ENCODE assay signal across 8 mouse cellular contexts in genomic region chr12:103532020-103532648, GRCm38 (mm10). TPM values are rescaled to one million over a fixed set of nuclear protein-coding genes. Genes with fewer than 3 reads are reported as not detected.
DNase-seq lines count a peak whose midpoint lies in the region; ATAC-seq and TF ChIP-seq lines count a peak whose summit lies in the region.

Ppp4r4 (plus strand) TSS chr12:103532283.

- no peak for TF ChIP-seq CTCF in heart, postnatal 0 days (IDR thresholded peaks at IDR 0.05; ENCODE audit: low read depth)
- TF ChIP-seq CTCF in liver, embryonic 14.5 days (IDR thresholded peaks at IDR 0.05; ENCODE audit: low read depth), result no peak

- TF ChIP-seq EP300 in heart, postnatal 0 days (IDR thresholded peaks at IDR 0.05; ENCODE audit: low read depth), result no peak
- no peak for TF ChIP-seq EP300 in liver, embryonic 14.5 days (IDR thresholded peaks at IDR 0.05; ENCODE audit: low read depth)

- peak within 1 kb of the TSS; percentile 78 for H3K9ac ChIP-seq in forebrain, embryonic 13.5 days
- peak within 1 kb of the TSS; percentile 52 for H3K9ac ChIP-seq in heart, postnatal 0 days (replicated peaks; ENCODE audit: low read depth, low read length)
- no peak within 1 kb of the TSS; the same call in 1 of the 2 replicates for H3K9ac ChIP-seq in liver, embryonic 14.5 days (replicated peaks)
- H3K9ac ChIP-seq in neural tube, embryonic 11.5 days (ENCODE audit: low read length), result peak within 1 kb of the TSS; percentile 82
- H3K9ac ChIP-seq in stomach, embryonic 16.5 days (ENCODE audit: low read length), result peak within 1 kb of the TSS; percentile 78

- H3K27ac ChIP-seq in forebrain, embryonic 13.5 days, result no peak within 1 kb of the TSS
- no peak within 1 kb of the TSS for H3K27ac ChIP-seq in heart, postnatal 0 days (ENCODE audit: low read depth)
- H3K27ac ChIP-seq in liver, embryonic 14.5 days, result no peak within 1 kb of the TSS
- H3K27ac ChIP-seq in neural tube, embryonic 11.5 days (ENCODE audit: low read depth, low read length), result no peak within 1 kb of the TSS
- H3K27ac ChIP-seq in stomach, embryonic 16.5 days (ENCODE audit: low read length), result no peak within 1 kb of the TSS

- H3K27me3 ChIP-seq in forebrain, embryonic 13.5 days, result peaks cover 3% of the 10 kb centered on the region; the same call in 1 of the 2 replicates
- H3K27me3 ChIP-seq in heart, postnatal 0 days (ENCODE audit: control insufficient read depth, insufficient read depth, low read length), result peaks cover 20% of the 10 kb centered on the region
- H3K27me3 ChIP-seq in liver, embryonic 14.5 days (ENCODE audit: control insufficient read depth, insufficient read depth, low read length), result peaks cover 23% of the 10 kb centered on the region
- no peaks in the 10 kb centered on the region for H3K27me3 ChIP-seq in neural tube, embryonic 11.5 days (ENCODE audit: control insufficient read depth, insufficient read depth, low read length)
- no peaks in the 10 kb centered on the region for H3K27me3 ChIP-seq in stomach, embryonic 16.5 days (ENCODE audit: control insufficient read depth, insufficient read depth, low read length)

- DNase-seq in CD8-positive naive resting alpha-beta T cell, adult 2 months (ENCODE audit: low read depth in 2 of 2, low spot score in 2 of 2), result peak; percentile 75 to 76
- peak; percentile 83 for DNase-seq in heart, postnatal 0 days (ENCODE audit: low spot score)
- peak; percentile 92 to 96 for DNase-seq in kidney, postnatal 36 days
- DNase-seq in liver, embryonic 14.5 days (ENCODE audit: low read depth in 3 of 3, low spot score in 3 of 3), result peak; percentile 58 to 64 (median 62)
- DNase-seq in neural tube, embryonic 11.5 days (ENCODE audit: low spot score), result peak; percentile 98

- peak within 1 kb of the TSS; percentile 67 for H3K4me3 ChIP-seq in forebrain, embryonic 13.5 days
- peak within 1 kb of the TSS; percentile 68 for H3K4me3 ChIP-seq in heart, postnatal 0 days (ENCODE audit: low read depth, low read length)
- peak within 1 kb of the TSS; percentile 34 to 59 for H3K4me3 ChIP-seq in liver, embryonic 14.5 days (ENCODE audit: insufficient read depth in 1 of 2, low read depth in 2 of 2, low read length in 2 of 2)
- H3K4me3 ChIP-seq in neural tube, embryonic 11.5 days (ENCODE audit: low read depth, low read length), result peak within 1 kb of the TSS; percentile 70
- peak within 1 kb of the TSS; percentile 65 for H3K4me3 ChIP-seq in stomach, embryonic 16.5 days (replicated peaks; ENCODE audit: low read length)

- peak; percentile 90 for ATAC-seq in cerebellum, adult (ENCODE audit: insufficient number of reproducible peaks, low FRiP score, low TSS enrichment)
- peak; percentile 97 for ATAC-seq in forebrain, embryonic 13.5 days
- ATAC-seq in heart, postnatal 0 days (ENCODE audit: insufficient read depth, low read depth), result peak; percentile 98
- peak; percentile 92 for ATAC-seq in liver, embryonic 14.5 days (ENCODE audit: insufficient read depth)
- peak; percentile 95 for ATAC-seq in neural tube, embryonic 11.5 days (ENCODE audit: insufficient read depth, low FRiP score, low TSS enrichment)
- peak; percentile 99 for ATAC-seq in stomach, embryonic 16.5 days (ENCODE audit: insufficient read depth, low FRiP score)

- WGBS in forebrain, embryonic 13.5 days, result 0% methylated on average over 24 of the region's 74 CpGs
- under 1% methylated on average over 52 of the region's 74 CpGs for WGBS in heart, postnatal 0 days
- WGBS in liver, embryonic 14.5 days (ENCODE audit: insufficient replicate concordance), result under 1% methylated on average over 61 of the region's 74 CpGs
- under 1% methylated on average over 30 of the region's 74 CpGs for WGBS in neural tube, embryonic 11.5 days
- under 1% methylated on average over 66 of the region's 74 CpGs for WGBS in stomach, embryonic 16.5 days

- peak within 1 kb of the TSS; percentile 95 for H3K4me2 ChIP-seq in forebrain, embryonic 13.5 days
- H3K4me2 ChIP-seq in heart, postnatal 0 days (ENCODE audit: low read depth, low read length), result peak within 1 kb of the TSS; percentile 99
- H3K4me2 ChIP-seq in liver, embryonic 14.5 days (ENCODE audit: low read depth), result peak within 1 kb of the TSS; percentile 72
- H3K4me2 ChIP-seq in neural tube, embryonic 11.5 days (ENCODE audit: low read depth), result peak within 1 kb of the TSS; percentile 96
- peak within 1 kb of the TSS; percentile 100 for H3K4me2 ChIP-seq in stomach, embryonic 16.5 days (ENCODE audit: low read depth, low read length)

- H3K9me3 ChIP-seq in forebrain, embryonic 13.5 days (replicated peaks), result no peaks in the 10 kb centered on the region
- H3K9me3 ChIP-seq in heart, postnatal 0 days (replicated peaks; ENCODE audit: control insufficient read depth, low read length), result no peaks in the 10 kb centered on the region
- no peaks in the 10 kb centered on the region for H3K9me3 ChIP-seq in liver, embryonic 14.5 days (ENCODE audit: control insufficient read depth, low read length)
- H3K9me3 ChIP-seq in neural tube, embryonic 11.5 days (ENCODE audit: control insufficient read depth, low read length), result no peaks in the 10 kb centered on the region
- no peaks in the 10 kb centered on the region for H3K9me3 ChIP-seq in stomach, embryonic 16.5 days (replicated peaks; ENCODE audit: control insufficient read depth, low read length)

- H3K36me3 ChIP-seq in forebrain, embryonic 13.5 days (ENCODE audit: poor library complexity, severe bottlenecking), result no peaks in the 10 kb centered on the region
- no peaks in the 10 kb centered on the region for H3K36me3 ChIP-seq in heart, postnatal 0 days (replicated peaks; ENCODE audit: control insufficient read depth, insufficient read depth, low read length)
- no peaks in the 10 kb centered on the region for H3K36me3 ChIP-seq in liver, embryonic 14.5 days (replicated peaks; ENCODE audit: control insufficient read depth, insufficient read depth, low read depth)
- no peaks in the 10 kb centered on the region for H3K36me3 ChIP-seq in neural tube, embryonic 11.5 days (ENCODE audit: control insufficient read depth, insufficient read depth, low read length)
- no peaks in the 10 kb centered on the region for H3K36me3 ChIP-seq in stomach, embryonic 16.5 days (ENCODE audit: control insufficient read depth, insufficient read depth, low read length)

- H3K4me1 ChIP-seq in forebrain, embryonic 13.5 days, result peaks cover 11% of the 10 kb centered on the region
- H3K4me1 ChIP-seq in heart, postnatal 0 days (ENCODE audit: control insufficient read depth, insufficient read depth), result peaks cover 12% of the 10 kb centered on the region; the same call in 1 of the 2 replicates
- peaks cover 0 to 2% of the 10 kb centered on the region in 2 experiments; a peak in 2 of 4 replicates for H3K4me1 ChIP-seq in liver, embryonic 14.5 days (replicated peaks; ENCODE audit: control insufficient read depth in 2 of 2, insufficient read depth in 2 of 2, low read length in 1 of 2)
- no peaks in the 10 kb centered on the region for H3K4me1 ChIP-seq in neural tube, embryonic 11.5 days (ENCODE audit: control insufficient read depth, insufficient read depth, low read length)
- peaks cover 6% of the 10 kb centered on the region for H3K4me1 ChIP-seq in stomach, embryonic 16.5 days (ENCODE audit: control insufficient read depth, insufficient read depth, low read length)

RNA-seq across cellular contexts. Expression of gene Ppp4r4, which starts in this region (rescaled TPM):
- polyA plus RNA-seq in forebrain, embryonic 13.5 days (2015; fragmentation: Nextera tagmentation; extraction: Ambion mirVana), result 1.8 TPM in 2 replicates
- 1.1 TPM in 1 of 2 replicates, not detected in the other for total RNA-seq in heart, postnatal 0 days (2014; rRNA removed; ENCODE audit: low replicate concordance)
- polyA plus RNA-seq in heart, postnatal 0 days (2015; fragmentation: Nextera tagmentation; extraction: Ambion mirVana), result 0.05 and 0.12 TPM in 2 replicates
- polyA plus RNA-seq in liver, embryonic 14.5 days (2012; rRNA removed), result 0.82 and 0.94 TPM in 2 replicates
- 0.79 and 1.3 TPM in 2 replicates for polyA plus RNA-seq in liver, embryonic 14.5 days (2014; fragmentation: Nextera tagmentation; extraction: Ambion mirVana)
- polyA plus RNA-seq in neural tube, embryonic 11.5 days (2014; fragmentation: Nextera tagmentation; extraction: Ambion mirVana), result 2.6 and 2.7 TPM in 2 replicates
- polyA plus RNA-seq in stomach, embryonic 16.5 days (2015; fragmentation: Nextera tagmentation; extraction: Ambion mirVana), result 1.1 and 1.4 TPM in 2 replicates
